Mouse (Mus musculus) right cerebral cortex, postnatal 4 days (tissue): Measurements from ENCODE around the gene Fchsd2.

Experiments
- DNase-seq: peaks from one replicate; pipeline ENCODE4 v3.0.0-alpha.2; 2022

Fchsd2 gene

GRCm38 (mm10) chr7:101092618-101093017, at the start of gene Fchsd2:
Gene Fchsd2, plus strand, starts transcription at chr7:101092863.
- no peak for DNase-seq

- no peak for DNase-seq
Measured at GRCm38 (mm10) chr7:101043846-101044541, 48.7 kb upstream of the Fchsd2 start.

- no peak for DNase-seq
Measured at GRCm38 (mm10) chr7:101048247-101048646, 44.4 kb upstream of the Fchsd2 start.

GRCm38 (mm10) chr7:101049326-101050087, 43.2 kb upstream of the Fchsd2 start:
- no peak for DNase-seq

- DNase-seq, result no peak
Measured at GRCm38 (mm10) chr7:101050724-101051550, 41.7 kb upstream of the Fchsd2 start.

GRCm38 (mm10) chr7:101051551-101052221, 41.0 kb upstream of the Fchsd2 start:
- DNase-seq, result peak; percentile 58

- DNase-seq, result no peak
Measured at GRCm38 (mm10) chr7:101053136-101053535, 39.5 kb upstream of the Fchsd2 start.

GRCm38 (mm10) chr7:101057309-101057708, 35.4 kb upstream of the Fchsd2 start:
- DNase-seq, result no peak

GRCm38 (mm10) chr7:101059188-101059587, 33.5 kb upstream of the Fchsd2 start:
- DNase-seq, result no peak

GRCm38 (mm10) chr7:101060476-101060875, 32.2 kb upstream of the Fchsd2 start:
- no peak for DNase-seq

- peak; percentile 96 for DNase-seq
Measured at GRCm38 (mm10) chr7:101061381-101061780, 31.3 kb upstream of the Fchsd2 start.

- peak; percentile 37 for DNase-seq
Measured at GRCm38 (mm10) chr7:101062246-101062645, 30.4 kb upstream of the Fchsd2 start.

- DNase-seq, result no peak
Measured at GRCm38 (mm10) chr7:101063523-101063922, 29.1 kb upstream of the Fchsd2 start.

GRCm38 (mm10) chr7:101064697-101065688, 27.7 kb upstream of the Fchsd2 start:
- DNase-seq, result no peak

- DNase-seq, result no peak
Measured at GRCm38 (mm10) chr7:101066009-101066408, 26.7 kb upstream of the Fchsd2 start.

GRCm38 (mm10) chr7:101066650-101067346, 25.9 kb upstream of the Fchsd2 start:
- DNase-seq, result no peak

- DNase-seq, result no peak
Measured at GRCm38 (mm10) chr7:101067521-101067920, 25.1 kb upstream of the Fchsd2 start.

- DNase-seq, result no peak
Measured at GRCm38 (mm10) chr7:101069271-101069670, 23.4 kb upstream of the Fchsd2 start.

- no peak for DNase-seq
Measured at GRCm38 (mm10) chr7:101070406-101070805, 22.3 kb upstream of the Fchsd2 start.

GRCm38 (mm10) chr7:101071020-101071419, 21.6 kb upstream of the Fchsd2 start:
- no peak for DNase-seq
